Mouse (Mus musculus): ENCODE measurements around the gene Mvb12a.
"Not testable (repeated sequence)": the region's sequence is repeated elsewhere in the genome, so short reads cannot be mapped to it uniquely, and the experiment has no call there.

Gene Mvb12a

DNA sequence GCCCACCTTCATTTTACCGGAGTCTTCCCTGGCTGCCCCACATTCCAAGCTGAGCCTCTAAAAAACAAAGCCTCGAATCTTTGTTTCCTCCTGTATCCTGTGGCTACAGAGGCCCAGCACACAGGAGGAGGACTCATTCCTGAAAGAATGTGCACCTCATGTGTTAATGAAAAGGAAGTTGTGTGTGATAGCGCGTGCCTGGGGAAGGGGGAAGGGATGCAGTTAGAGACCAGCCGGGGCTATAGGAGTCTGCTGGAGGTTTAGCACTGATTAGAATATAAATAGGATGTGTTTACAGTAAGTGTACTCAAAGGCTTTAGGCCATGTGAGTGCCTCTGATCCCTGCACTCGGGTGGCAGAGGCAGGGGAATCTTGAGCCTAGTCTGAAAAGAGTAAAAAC lies 16.4 kb upstream of the Mvb12a start:
- in situ Hi-C loops (cut with MseI, MboI): no loop called here

DNA sequence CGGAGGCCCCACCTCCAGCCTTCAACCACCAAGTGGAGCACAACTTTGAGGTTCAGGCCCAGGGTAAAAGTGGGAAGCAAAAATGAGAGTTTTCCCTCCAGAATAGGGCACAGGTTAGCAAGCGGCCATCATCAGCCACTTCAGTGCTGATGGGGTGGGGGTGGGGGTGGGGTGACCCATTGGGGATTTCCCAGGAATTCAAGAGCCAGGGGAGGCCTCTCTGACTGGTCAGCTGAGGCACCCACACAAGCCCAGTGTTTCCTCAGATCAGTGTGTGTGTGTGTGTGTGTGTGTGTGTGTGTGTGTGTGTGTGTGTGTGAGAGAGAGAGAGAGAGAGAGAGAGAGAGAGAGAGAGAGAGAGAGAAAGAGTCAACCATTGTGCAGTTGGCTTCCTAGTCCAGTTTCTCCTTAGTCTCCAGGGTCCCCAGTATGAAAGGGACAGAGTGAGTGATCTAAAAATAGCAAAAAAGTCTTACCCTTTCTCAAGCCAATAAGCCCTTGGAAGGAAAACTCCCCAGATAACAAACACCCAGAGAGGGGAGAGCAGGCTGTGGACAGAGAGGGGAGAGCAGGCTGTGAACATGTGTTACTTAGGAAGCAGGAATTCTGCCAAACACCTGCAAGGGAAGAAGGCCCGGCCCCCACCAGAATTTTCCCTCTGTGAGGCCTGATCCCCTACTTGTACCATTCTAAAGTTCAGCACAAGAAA lies 15.4 kb upstream of the Mvb12a start:
- in situ Hi-C loops (cut with MseI, MboI): no loop called here

DNA sequence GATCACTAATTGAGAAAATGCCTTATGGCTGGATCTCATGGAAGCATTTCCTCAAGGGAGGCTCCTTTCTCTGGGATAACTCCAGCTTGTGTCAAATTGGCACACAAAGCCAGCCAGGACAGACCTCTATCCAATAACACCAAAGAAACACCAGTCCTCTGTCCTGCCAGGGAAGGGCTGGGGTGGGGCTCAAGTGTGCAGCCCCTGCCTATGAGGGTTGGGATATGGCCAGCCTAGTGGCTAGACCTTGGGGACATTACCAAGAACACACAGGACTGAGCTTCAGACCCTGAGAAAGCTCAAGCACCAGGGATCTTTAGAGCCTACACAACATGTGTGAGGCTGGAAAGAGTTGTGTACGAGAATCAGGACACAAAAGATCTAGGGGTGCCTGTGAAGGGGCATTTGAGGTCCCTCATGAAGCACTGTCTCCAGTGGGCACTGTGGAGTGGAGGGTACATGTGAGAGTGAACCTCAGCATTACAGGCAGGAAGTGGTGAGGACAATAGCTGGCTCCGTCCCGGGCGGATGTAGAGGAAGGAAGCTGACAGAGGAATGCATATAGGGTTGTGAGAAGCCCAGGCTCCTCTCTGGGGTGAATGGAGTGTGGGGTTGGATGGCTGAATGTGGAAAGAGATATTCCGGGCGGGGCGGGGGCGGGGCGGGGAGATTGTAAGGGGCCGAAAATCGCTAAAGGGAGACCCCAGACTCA lies 14.2 kb upstream of the Mvb12a start:
- in situ Hi-C loops (cut with MseI, MboI): no loop called here

DNA sequence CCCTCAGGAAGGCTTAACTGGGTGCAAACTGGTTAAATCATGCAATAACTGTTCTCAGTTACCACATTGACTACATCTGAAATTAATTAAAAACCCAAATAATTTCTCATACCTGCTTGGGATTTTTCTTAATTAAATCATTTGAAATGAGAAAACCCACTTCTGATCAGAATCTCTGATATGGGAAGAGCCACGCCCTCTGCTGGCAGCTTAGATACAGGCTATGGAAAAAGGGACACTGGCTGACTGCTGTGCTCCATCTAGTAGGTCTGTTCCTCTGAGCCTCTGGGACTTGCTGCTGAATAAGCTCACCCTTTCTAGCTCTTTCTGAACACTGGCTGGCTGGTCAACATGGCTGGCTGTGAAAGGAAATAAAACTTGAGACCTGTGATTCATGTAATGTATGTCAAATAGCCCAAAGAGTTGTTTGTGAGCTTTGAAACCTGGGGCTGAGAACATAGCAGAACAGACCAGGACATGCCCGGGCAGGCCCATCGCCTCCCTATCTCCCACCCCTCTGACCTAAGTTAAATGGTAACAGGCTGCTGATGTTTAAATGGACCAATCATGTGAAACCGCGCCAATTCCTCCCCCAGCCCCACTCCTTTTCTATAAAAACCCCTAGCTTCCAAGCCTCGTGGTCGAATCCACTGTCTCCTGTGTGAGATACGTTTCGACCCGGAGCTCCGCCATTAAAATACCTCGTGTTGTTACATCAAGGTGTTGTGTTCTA lies 11.8 kb upstream of the Mvb12a start:
- in situ Hi-C loops (cut with MseI, MboI): not testable (repeated sequence)

DNA sequence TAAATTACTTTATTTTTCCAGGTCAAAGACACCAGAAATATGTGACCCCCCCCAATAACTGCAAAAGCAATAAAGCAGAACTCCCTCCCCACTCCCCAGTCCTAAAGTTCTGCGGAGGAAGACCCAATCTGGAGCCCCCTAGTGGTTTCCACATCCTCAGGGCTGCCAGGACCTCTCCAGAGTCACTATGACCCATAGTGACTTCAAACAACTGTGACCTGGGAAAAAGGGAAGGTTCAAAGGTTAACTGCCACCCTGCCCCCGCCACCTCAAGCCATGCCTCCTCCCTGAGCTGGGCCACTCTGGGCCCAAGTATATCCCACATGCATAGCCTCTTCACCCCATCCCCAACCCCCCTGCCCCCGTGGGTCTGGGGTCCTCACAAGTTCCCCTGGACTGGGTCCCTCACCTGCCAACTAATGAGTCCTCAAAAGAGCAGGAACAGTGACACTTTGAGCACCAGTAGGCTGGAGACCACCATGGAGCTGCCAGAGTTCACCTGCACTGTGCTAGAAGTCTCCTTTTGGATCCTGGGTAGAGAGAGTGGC lies 8.4 kb upstream of the Mvb12a start:
- in situ Hi-C loops (cut with MseI, MboI): no loop called here

DNA sequence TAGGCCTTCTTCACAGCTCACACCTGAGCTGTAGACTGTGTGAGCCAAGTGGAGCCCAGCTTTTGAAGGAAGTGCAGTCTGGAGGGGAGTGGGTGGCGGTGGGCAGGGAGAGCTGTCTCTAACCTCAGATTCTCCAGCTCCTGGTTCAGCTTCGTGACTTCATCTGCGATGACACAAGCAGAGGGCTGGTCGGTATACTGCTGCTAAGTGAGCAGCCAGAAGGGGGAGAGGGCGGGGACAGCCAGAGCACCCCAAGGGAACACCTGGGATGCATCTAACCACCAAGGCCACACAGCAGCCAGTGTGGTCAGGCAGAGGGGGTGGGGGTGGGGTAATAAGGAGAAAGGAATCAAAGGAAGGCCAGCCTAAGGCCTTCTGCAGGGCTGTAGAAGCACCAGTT lies 7.1 kb upstream of the Mvb12a start:
- in situ Hi-C loops (cut with MseI, MboI): no loop called here

DNA sequence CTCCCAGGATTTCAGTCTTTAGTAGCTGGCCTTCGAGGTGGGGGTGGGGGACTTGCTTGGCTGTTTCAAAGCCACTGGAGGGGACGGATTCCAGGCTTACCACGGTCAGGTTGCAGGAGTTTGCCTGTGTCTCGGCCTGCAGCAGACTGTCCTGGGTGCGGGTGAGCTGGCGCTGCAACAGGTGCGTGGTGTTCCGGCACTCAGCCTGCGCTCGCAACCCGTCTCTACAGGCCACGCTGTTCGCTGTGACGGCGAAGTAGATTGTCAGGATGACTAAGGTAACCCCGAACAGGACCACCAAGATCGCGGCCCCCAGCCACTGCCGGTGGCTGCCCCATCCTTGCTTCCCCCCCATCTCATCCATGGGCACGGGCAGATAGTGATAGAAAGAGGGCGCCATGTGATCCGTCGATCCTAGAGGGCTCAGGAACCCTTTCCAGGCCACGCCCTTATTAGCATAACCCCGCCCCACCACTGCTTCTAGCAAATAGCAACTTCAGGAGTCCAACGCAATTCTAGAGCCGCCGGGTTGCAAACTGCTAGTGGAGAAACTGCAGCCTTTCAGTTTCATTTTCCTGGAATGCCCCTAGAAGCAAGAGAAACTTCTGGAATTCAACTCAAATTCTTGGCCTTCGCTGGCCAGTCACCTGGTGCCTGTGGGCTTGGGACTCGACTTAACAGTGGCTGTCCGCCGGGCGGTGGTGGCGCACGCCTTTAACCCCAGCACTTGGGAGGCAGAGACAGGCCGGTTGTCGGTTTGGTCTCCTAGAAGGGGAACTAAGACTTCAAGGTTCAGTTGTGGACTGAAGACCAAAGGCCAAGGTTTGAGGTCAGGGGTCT lies 5.5 kb upstream of the Mvb12a start, which contains the start of gene Bst2:
Gene Bst2 (minus strand): TSS at position 429 of the 840 bp plus-strand sequence.
- in situ Hi-C loops (cut with MseI, MboI): no loop called here

DNA sequence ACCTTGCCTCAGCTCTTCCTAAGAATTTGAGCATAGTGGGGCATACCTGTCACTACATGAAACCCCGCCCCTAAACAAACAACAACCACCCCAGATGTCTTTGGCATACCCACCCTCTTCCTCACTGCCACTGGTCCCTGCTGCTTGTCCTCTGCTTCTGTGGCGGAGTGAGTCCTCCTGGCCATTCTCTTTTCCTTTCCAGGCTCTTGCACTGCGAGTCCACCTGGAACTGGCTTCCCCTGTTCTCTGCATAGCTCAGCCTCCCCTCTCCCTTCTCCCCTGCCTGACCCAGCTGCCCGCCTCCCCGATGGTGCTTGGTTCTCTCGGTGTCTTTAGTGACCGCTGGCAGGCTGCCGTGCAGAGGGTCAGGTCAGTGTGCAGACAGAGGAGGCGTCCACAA lies 1.0 kb downstream of the Mvb12a start:
- in situ Hi-C loops (cut with MseI, MboI): no loop called here

DNA sequence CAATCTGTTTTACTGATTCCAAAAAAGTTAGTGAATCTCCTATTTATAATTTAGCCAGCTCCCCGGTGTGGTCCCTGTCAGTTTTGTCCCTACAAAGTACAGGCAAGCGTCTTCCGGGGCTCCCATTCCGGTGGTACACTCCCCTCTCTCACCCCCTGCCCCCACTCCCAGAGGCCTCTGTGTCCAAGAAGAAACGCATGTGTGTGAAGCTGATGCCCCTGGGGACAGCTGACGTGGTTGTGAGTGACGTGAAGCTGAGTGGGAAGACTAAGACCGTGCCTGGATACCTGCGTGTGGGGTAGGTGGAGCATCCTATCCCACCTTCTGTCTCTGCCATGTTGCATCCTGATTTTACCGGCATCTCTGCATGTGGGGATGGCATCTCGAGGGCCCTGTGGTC lies 2.3 kb downstream of the Mvb12a start:
- in situ Hi-C loops (cut with MseI, MboI): no loop called here

DNA sequence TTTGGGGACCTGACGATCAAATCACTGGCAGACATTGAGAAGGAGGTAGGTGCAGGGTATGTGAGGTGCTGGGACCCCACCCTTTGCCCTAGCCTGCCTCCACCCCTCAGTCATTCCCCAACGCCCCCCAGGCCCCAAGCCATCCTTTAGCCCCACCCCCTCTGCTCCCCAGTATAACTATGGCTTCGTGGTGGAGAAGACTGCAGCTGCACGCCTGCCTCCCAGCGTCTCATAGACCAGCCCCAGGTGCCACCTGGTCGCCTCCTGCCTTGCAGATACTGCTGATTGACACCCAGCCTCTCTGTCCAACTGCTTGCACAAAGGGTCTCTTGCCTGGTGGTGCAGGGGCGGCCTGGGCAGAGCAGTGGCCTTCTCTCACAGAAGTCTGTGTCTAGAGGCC lies 4.9 kb downstream of the Mvb12a start:
- in situ Hi-C loops (cut with MseI, MboI): no loop called here

DNA sequence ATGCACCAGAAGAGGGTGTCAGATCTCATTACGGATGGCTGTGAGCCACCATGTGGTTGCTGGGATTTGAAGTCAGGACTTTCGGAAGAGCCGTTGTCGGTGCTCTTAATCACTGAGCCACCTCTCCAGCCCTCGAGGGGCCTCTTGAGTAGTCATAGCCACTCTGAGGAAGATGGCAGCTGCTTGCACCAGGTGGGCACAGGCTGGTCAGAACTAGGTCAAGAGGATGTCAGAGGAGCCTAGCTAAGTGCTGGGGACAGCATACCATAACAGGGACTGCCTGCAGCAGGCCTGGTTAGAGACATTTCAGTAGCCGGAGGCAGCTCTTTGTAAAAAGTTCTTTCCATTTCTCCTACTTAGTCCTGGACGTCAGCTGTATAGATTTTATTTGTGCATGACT lies 8.0 kb downstream of the Mvb12a start:
- in situ Hi-C loops (cut with MseI, MboI): no loop called here

DNA sequence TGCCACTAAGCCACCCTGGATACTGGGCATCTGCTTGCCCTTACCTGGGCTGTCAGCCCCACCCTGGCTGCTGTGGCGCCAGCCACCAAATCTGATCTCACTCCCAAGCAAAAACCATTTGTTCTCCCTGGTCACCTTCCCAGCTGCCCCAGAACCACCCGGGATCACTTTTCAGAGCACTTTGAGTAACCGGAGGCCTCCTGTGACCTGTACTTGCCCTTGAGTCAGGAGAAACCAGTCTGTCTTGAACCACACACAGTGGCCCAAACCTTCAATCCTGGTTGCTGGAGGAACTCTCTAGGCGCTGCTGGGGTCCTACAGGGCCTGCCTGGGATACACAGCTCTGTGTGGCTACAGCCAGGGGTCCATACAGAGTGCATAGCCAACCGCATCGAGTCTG lies 10.0 kb downstream of the Mvb12a start:
- in situ Hi-C loops (cut with MseI, MboI): no loop called here

DNA sequence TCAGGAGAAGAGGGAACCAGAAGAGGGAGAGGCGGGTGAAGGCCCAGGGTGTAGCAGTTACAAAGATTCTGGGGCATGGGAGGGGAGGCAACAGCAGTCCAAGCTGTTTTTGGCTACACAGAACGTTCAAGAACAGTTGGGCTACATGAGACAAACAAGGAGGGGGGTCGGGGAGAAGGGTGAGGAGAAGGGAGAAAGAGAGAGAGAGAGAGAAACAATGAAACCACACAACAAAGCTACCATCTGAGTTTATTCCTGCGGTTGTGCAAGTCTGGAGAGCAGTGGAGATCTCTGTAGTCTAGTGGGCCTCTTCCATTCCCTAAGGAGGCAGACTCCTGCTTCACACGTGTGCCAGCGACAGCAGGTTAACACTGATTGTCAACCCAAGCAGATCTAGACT lies 11.3 kb downstream of the Mvb12a start:
- in situ Hi-C loops (cut with MseI, MboI): no loop called here

DNA sequence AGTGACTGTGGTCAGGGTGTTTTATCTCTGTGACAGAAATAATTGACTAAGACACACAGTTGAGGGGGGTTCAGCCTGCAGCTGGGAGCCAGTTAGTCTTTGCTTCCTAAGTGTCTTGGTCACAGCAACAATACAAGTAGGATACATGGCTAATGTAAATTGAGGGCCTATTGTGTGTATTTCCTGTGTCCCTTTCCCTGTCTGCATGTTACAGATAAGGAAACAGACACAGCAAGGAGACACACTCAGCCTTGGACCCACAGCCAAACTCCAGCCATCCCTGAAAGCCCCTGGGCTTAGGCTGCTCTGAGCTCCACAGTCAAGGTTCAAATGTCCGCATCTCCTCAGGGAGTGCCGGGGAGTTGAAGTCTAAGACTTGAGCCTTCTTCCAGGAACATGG lies 11.9 kb downstream of the Mvb12a start:
- in situ Hi-C loops (cut with MseI, MboI): no loop called here

DNA sequence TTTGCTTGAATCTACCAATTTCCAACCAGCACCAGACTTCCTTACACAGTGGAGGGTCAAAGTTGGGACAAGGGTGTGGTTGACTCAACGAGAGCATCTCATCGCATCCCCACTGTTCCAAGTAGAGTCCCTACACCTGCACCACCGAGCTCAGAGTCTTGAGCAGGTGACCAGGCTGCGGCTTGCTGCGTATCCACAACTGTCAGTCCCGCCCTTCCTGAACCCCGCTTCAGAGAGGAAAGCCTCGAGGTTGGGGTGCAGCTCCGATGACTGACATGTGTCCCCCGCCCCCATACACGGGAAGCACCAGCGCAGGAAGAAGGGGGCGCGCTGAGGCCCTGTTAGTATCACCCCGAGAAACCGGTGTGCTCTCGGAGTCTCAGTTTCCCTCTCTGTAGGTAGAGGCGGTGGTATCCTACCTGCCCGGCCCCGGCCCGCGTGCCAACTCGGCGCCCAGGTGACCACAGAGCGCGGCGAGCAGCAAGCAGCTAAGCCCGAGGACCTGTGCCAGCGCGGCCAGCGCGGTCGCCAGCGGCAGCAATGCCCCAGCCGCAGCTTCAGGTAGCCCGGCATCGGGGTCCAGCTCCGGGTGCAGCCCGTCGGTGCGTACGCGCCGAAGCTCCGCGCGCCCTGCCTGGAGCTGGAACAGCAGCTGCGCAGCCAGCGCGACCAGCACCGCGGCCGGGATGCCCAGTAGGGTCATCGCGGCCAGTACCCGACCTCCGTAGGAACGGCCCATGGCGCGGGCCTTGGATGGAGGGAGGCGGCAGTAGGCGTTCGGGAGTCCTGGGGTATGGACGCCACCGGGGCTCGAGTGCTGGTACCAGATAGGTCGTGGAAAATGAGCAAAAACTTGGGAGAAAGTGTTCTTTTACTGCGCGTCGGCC lies 15.6 kb downstream of the Mvb12a start, which contains the start of gene Tmem221:
Gene Tmem221 (minus strand): TSS at position 801 of the 887 bp plus-strand sequence.
- in situ Hi-C loops (cut with MseI, MboI): no loop called here

DNA sequence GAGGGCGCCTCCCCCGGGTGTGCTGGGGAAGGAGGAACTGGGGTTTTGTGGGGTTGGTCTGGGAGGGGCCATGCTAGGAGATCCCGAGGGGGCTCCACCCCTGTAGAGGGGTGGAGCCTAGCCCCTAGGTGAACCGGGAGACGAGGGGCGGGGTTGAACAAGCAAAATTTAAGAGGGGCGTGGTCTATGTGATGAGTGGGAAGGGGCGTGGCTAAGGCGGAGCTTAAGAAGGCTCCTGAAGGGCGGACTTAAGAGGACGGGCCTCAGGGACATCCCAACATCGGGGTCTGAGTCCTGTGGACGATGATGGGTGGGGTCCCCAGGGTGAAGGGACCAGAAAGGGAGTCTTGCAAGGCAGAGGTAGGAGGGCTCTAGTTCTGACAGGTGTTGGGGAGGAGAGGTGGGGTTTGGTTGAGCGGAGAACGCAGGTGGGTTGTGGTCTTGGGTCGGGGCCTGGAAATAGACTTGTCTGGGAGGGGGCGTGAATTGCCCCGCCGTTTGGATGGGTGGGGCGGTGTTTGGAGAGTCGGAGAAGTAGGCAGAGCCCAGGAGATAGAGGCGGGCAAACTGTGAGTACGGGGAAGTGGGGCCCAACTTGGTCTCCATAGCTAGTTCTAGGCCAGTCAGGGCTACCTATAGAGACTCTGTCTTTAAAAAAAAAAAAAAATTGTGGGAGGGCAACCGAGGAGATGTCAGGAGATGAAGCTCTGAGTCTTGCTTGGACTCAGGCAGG lies 16.4 kb downstream of the Mvb12a start:
- in situ Hi-C loops (cut with MseI, MboI): no loop called here

DNA sequence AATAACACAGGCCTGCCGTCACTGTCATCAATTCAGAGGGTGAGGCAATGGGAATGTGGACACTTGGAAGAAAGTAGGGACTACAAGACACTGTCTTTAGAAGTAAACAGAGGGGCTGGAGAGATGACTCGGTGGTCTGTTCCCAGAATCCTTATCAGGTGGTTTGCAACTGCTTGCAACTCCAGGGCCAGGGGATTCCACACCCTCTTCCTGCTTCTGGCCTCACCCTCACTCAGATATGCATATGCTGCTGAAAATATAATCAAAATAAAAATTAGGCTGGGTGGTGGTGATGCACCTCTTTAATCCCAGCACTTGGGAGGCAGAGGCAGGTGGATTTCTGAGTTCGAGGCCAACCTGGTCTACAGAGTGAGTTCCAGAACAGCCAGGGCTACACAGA lies 17.3 kb downstream of the Mvb12a start:
- in situ Hi-C loops (cut with MseI, MboI): loop anchor here (5.0 to 10.0 kb wide), 3 partner anchors 37 to 105 kb away; partner anchors contain the start of gene Fam129c (in 1 of the 2)

DNA sequence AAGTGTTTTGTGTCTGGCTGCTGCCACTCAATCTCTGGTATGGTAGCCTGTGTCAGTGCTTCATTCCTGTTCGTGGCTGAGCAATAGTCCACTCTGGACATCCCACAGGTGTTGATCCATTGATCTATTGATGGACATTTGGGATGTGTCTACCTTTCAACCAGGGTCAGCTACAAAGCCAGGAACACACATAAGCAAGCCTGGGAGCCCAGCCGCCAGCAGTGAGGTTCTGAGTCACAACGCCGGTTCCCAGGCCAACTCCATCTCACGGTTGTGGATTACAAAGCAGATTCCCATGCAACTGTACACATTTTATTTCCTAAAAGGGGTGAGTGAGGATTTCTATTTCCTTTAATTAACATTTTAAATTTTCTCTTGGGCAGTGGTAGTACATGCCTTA lies 18.0 kb downstream of the Mvb12a start:
- in situ Hi-C loops (cut with MseI, MboI): loop anchor here (5.0 to 10.0 kb wide), 3 partner anchors 37 to 104 kb away; partner anchors contain the start of gene Fam129c (in 1 of the 2)

DNA sequence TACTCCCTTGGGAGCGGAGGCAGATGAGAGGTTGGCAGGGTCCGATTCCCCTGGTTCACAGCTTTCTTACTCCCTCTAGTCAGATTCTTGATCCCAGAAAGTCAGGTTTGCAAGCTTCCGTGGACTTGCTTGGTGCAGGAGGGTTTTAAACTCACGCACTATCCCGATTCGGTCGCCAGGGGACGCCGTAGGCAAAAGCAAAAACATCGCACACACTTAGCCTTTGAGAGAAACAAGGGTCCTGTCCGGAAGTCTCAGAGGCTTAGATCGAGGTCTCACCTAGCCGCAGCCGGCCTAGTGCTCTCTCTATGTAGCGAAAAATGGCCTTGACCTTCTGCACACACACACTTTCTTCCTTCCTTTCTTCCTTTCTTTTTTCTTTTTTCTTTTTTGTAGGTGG lies 18.7 kb downstream of the Mvb12a start:
- in situ Hi-C loops (cut with MseI, MboI): loop anchor here (5.0 to 10.0 kb wide), 3 partner anchors 36 to 103 kb away; partner anchors contain the start of gene Fam129c (in 1 of the 2)

Data from mouse trophoblast stem cell (cell line).